Mouse (Mus musculus) kidney, adult 2 months (tissue): Measurements from ENCODE around the gene Ms4a4c.
"Not testable (repeated sequence)": the region's sequence is repeated elsewhere in the genome, so short reads cannot be mapped to it uniquely, and the experiment has no call there.

Experiments used
- CTCF ChIP-seq: fragments of 200-500 bp; conservative IDR thresholded peaks from 2 replicates; pipeline ENCODE4 v1.5.1; 2011; ENCODE audit warnings: low read depth, mild to moderate bottlenecking, control low read depth, low read length, moderate library complexity, mixed read lengths; ENCODE audit not compliant: insufficient read depth, insufficient read length
- POLR2A ChIP-seq: fragments of 200-500 bp; IDR thresholded peaks from one replicate; pipeline ENCODE4 v1.6.1; 2011; ENCODE audit warnings: low read depth, low read length, control low read depth

DNA sequence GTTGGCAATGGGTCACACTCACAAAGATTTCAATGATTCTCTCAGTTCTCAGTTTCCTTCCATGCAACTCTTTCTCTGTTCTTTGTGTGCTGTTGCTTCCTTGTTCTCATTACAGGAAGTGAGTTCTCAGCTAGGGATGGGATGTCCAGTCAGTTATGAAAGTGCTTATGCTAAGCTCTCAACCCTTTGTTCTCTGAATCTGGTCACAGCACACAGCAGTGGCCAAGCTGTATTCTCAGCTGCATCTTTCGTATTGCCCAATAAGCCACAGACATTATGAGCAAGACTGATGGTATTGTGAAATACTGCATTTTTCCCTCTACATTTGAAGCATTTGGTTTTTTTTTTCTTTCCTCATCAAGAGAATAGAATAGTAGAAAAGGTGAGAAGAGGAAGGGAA, 26.6 kb downstream of the Ms4a4c start:
- TF ChIP-seq POLR2A, CTCF: not testable (repeated sequence)
